Mouse (Mus musculus) gonadal fat pad, adult 2 months (tissue): ENCODE measurements around the gene Vmn1r37. TPM values are rescaled to one million over a fixed set of nuclear protein-coding genes. Genes with fewer than 3 reads are reported as not detected.
"Not testable (repeated sequence)": the region's sequence is repeated elsewhere in the genome, so short reads cannot be mapped to it uniquely, and the experiment has no call there.

Experiments used
- DNase-seq: peaks from one replicate; pipeline ENCODE4 v3.0.0-alpha.2; 2012; ENCODE audit warnings: low read depth
- polyA plus RNA-seq: library from polyadenylated mRNA; depleted of rRNA; stranded (reverse); fragments of >200 nt; gene quantifications from 2 replicates; pipeline ENCODE4 v1.2.3, GENCODE M21; 2012; rRNA removed

Gene Vmn1r37
- polyA plus RNA-seq = not detected in 2 replicates

- not testable (repeated sequence) for DNase-seq
Measured at GRCm38 (mm10) chr6:66729082-66729481, at the start of gene Vmn1r37. TSS of gene Vmn1r37 (plus strand) at chr6:66729382.

- DNase-seq = no peak
Measured at GRCm38 (mm10) chr6:66685806-66686205, 43.4 kb upstream of the Vmn1r37 start, which contains the start of gene Vmn1r35. TSS of gene Vmn1r35 (minus strand) at chr6:66685906.

- DNase-seq = no peak
Measured at GRCm38 (mm10) chr6:66708901-66709300, 20.3 kb upstream of the Vmn1r37 start.

- DNase-seq = no peak
Measured at GRCm38 (mm10) chr6:66713854-66714253, 15.3 kb upstream of the Vmn1r37 start.

GRCm38 (mm10) chr6:66719068-66719467 is 10.1 kb upstream of the Vmn1r37 start, which contains the start of gene Vmn1r36:
TSS of gene Vmn1r36 (minus strand) at chr6:66719168.
- not testable (repeated sequence) for DNase-seq

- DNase-seq = not testable (repeated sequence)
Measured at GRCm38 (mm10) chr6:66782527-66782926, 53.3 kb downstream of the Vmn1r37 start, which contains the start of gene Vmn1r38. TSS of gene Vmn1r38 (minus strand) at chr6:66782627.

Other genes starting within 250 kb of the Vmn1r37 start
- gene Mad2l1, start 194.0 kb upstream of the Vmn1r37 start, polyA plus RNA-seq = 4.1 and 6.0 TPM in 2 replicates
- gene Vmn1r32, start 169.3 kb upstream of the Vmn1r37 start, polyA plus RNA-seq = not detected in 2 replicates
- not detected in 2 replicates for gene Vmn1r33, start 111.1 kb upstream of the Vmn1r37 start, polyA plus RNA-seq
- not detected in 2 replicates for gene Vmn1r34, start 85.5 kb upstream of the Vmn1r37 start, polyA plus RNA-seq
- not detected in 2 replicates for gene Vmn1r35, start 43.5 kb upstream of the Vmn1r37 start, polyA plus RNA-seq
- not detected in 2 replicates for gene Vmn1r36, start 10.2 kb upstream of the Vmn1r37 start, polyA plus RNA-seq
- gene Vmn1r38, start 53.2 kb downstream of the Vmn1r37 start, polyA plus RNA-seq = not detected in 2 replicates
- gene Vmn1r39, start 81.2 kb downstream of the Vmn1r37 start, polyA plus RNA-seq = not detected in 2 replicates
- gene Gng12, start 167.0 kb downstream of the Vmn1r37 start, polyA plus RNA-seq = 32.4 and 46.7 TPM in 2 replicates